Mouse (Mus musculus) limb, embryonic 13.5 days (tissue): ENCODE measurements around the gene Ddx39b. TPM values are rescaled to one million over a fixed set of nuclear protein-coding genes. Genes with fewer than 3 reads are reported as not detected.

Source experiments
- ATAC-seq: fragments of 200-750 bp; cut with Nextera tagmentation; 2 replicates; pipeline ENCODE4 v1.8.0; 2017; ENCODE audit warnings: low read depth, moderate number of reproducible peaks, moderate TSS enrichment; ENCODE audit not compliant: low FRiP score
- H3K27ac ChIP-seq: fragments of 300-500 bp; sonication (generic); 2 replicates; pipeline ENCODE4 v1.5.1; 2015; ENCODE audit warnings: inconsistent platforms, mild to moderate bottlenecking, moderate library complexity
- H3K27me3 ChIP-seq: fragments of 300-500 bp; sonication (generic); 2 replicates; pipeline ENCODE4 v1.6.1; 2015; ENCODE audit warnings: mild to moderate bottlenecking, inconsistent platforms
- H3K36me3 ChIP-seq: fragments of 300-500 bp; sonication (generic); 2 replicates; pipeline ENCODE4 v1.6.1; 2015; ENCODE audit warnings: inconsistent platforms, mild to moderate bottlenecking, moderate library complexity
- H3K4me1 ChIP-seq: fragments of 300-500 bp; sonication (generic); 2 replicates; pipeline ENCODE4 v1.6.1; 2015; ENCODE audit warnings: inconsistent platforms
- H3K4me2 ChIP-seq: fragments of 300-500 bp; sonication (generic); replicated peaks from 2 replicates; pipeline ENCODE4 v1.6.1; 2015; ENCODE audit warnings: inconsistent platforms, mild to moderate bottlenecking, moderate library complexity
- H3K4me3 ChIP-seq: fragments of 300-500 bp; sonication (generic); 2 replicates; pipeline ENCODE4 v1.5.1; 2015; ENCODE audit warnings: moderate library complexity, mild to moderate bottlenecking, inconsistent platforms
- H3K9ac ChIP-seq: fragments of 300-500 bp; sonication (generic); 2 replicates; pipeline ENCODE4 v1.6.1; 2015; ENCODE audit warnings: mild to moderate bottlenecking, inconsistent platforms
- H3K9me3 ChIP-seq: fragments of 300-500 bp; sonication (generic); 2 replicates; pipeline ENCODE4 v1.6.1; 2016; ENCODE audit warnings: inconsistent platforms
- WGBS: fragments of 180-500 bp; shearing (Covaris S2); methylation state at CpG from one replicate; pipeline ENCODE4 v1.1.7; 2015; 5-methylcytosine and 5-hydroxymethylcytosine counted together
- polyA plus RNA-seq: library from polyadenylated mRNA; unstranded; fragments of >200 nt; fragmentation: Nextera tagmentation; extraction: Ambion mirVana; gene quantifications from 2 replicates; pipeline ENCODE4 v1.2.1, GENCODE M21; 2015

The Ddx39b gene
- polyA plus RNA-seq, 1 experiment from 2014 or later = 552 TPM

GRCm38 (mm10) chr17:35236996-35237395 is 4.5 kb upstream of the Ddx39b start:
- no peak overlapping the region for H3K27ac ChIP-seq
- WGBS = 81% methylated on average over 9 of the region's 9 CpGs
- H3K9ac ChIP-seq = no peak overlapping the region
- no peaks in the 10 kb centered on the region for H3K9me3 ChIP-seq
- H3K27me3 ChIP-seq = no peaks in the 10 kb centered on the region
- H3K4me3 ChIP-seq = no peak overlapping the region
- peaks cover 43% of the 10 kb centered on the region for H3K4me1 ChIP-seq
- no peak for ATAC-seq
- H3K36me3 ChIP-seq = peaks cover 12% of the 10 kb centered on the region
- H3K4me2 ChIP-seq = no peak overlapping the region

- no peak overlapping the region for H3K27ac ChIP-seq
- peaks cover 11% of the 10 kb centered on the region for H3K36me3 ChIP-seq
- 85% methylated on average over 12 of the region's 12 CpGs for WGBS
- H3K4me3 ChIP-seq = no peak overlapping the region
- H3K4me1 ChIP-seq = peaks cover 38% of the 10 kb centered on the region
- H3K9me3 ChIP-seq = no peaks in the 10 kb centered on the region
- H3K4me2 ChIP-seq = no peak overlapping the region
- no peak overlapping the region for H3K9ac ChIP-seq
- H3K27me3 ChIP-seq = no peaks in the 10 kb centered on the region
- ATAC-seq = no peak
Observed at GRCm38 (mm10) chr17:35237504-35237903, 4.0 kb upstream of the Ddx39b start.

- no peak overlapping the region for H3K4me3 ChIP-seq
- peaks cover 31% of the 10 kb centered on the region for H3K4me1 ChIP-seq
- no peaks in the 10 kb centered on the region for H3K27me3 ChIP-seq
- H3K9me3 ChIP-seq = no peaks in the 10 kb centered on the region
- 83% methylated on average over 5 of the region's 5 CpGs for WGBS
- H3K27ac ChIP-seq = no peak overlapping the region
- no peak for ATAC-seq
- peaks cover 17% of the 10 kb centered on the region for H3K36me3 ChIP-seq
- no peak overlapping the region for H3K4me2 ChIP-seq
- H3K9ac ChIP-seq = no peak overlapping the region
Observed at GRCm38 (mm10) chr17:35239700-35240099, 1.8 kb upstream of the Ddx39b start.

- no peak for ATAC-seq
- Histone ChIP-seq H3K9ac (peak overlapping the region; percentile 100), H3K4me3 (peak overlapping the region; percentile 99), H3K27ac (peak overlapping the region; percentile 53), H3K4me1 (peaks cover 39% of the 10 kb centered on the region), H3K27me3 (no peaks in the 10 kb centered on the region), H3K36me3 (peaks cover 26% of the 10 kb centered on the region), H3K9me3 (no peaks in the 10 kb centered on the region), H3K4me2 (peak overlapping the region; percentile 95)
- 26% methylated on average over 12 of the region's 12 CpGs for WGBS
Observed at GRCm38 (mm10) chr17:35240384-35241304, 902 bp upstream of the Ddx39b start.

GRCm38 (mm10) chr17:35242015-35242941 is 732 bp downstream of the Ddx39b start:
- peak overlapping the region; percentile 99 for H3K27ac ChIP-seq
- no peaks in the 10 kb centered on the region for H3K27me3 ChIP-seq
- ATAC-seq = peak; percentile 34
- H3K9me3 ChIP-seq = no peaks in the 10 kb centered on the region
- peak overlapping the region; percentile 99 for H3K4me3 ChIP-seq
- peak overlapping the region; percentile 100 for H3K9ac ChIP-seq
- H3K4me2 ChIP-seq = peak overlapping the region; percentile 95
- peaks cover 48% of the 10 kb centered on the region for H3K4me1 ChIP-seq
- under 1% methylated on average over 55 of the region's 55 CpGs for WGBS
- H3K36me3 ChIP-seq = peaks cover 42% of the 10 kb centered on the region

- Histone ChIP-seq H3K4me1 (peaks cover 48% of the 10 kb centered on the region), H3K9me3 (no peaks in the 10 kb centered on the region), H3K27ac (peak overlapping the region; percentile 99), H3K4me2 (peak overlapping the region; percentile 95), H3K36me3 (peaks cover 50% of the 10 kb centered on the region), H3K4me3 (peak overlapping the region; percentile 99), H3K9ac (peak overlapping the region; percentile 100), H3K27me3 (no peaks in the 10 kb centered on the region)
- ATAC-seq = no peak
- 7% methylated on average over 16 of the region's 16 CpGs for WGBS
Observed at GRCm38 (mm10) chr17:35243086-35243485, 1.5 kb downstream of the Ddx39b start.

GRCm38 (mm10) chr17:35244999-35245398 is 3.5 kb downstream of the Ddx39b start:
- H3K4me3 ChIP-seq = peak overlapping the region; percentile 99

GRCm38 (mm10) chr17:35245731-35246623 is 4.4 kb downstream of the Ddx39b start:
- H3K4me1 ChIP-seq = peaks cover 39% of the 10 kb centered on the region
- no peak for ATAC-seq
- no peak overlapping the region; the same call in 1 of the 2 replicates for H3K9ac ChIP-seq
- H3K36me3 ChIP-seq = peaks cover 79% of the 10 kb centered on the region
- no peak overlapping the region for H3K4me3 ChIP-seq
- H3K9me3 ChIP-seq = no peaks in the 10 kb centered on the region
- H3K4me2 ChIP-seq = peak overlapping the region; percentile 95; the same call in 1 of the 2 replicates
- 82% methylated on average over 15 of the region's 15 CpGs for WGBS
- no peak overlapping the region for H3K27ac ChIP-seq
- H3K27me3 ChIP-seq = no peaks in the 10 kb centered on the region

More at GRCm38 (mm10) chr17:35244999-35245398, 3.5 kb downstream of the Ddx39b start:
- Histone ChIP-seq H3K9me3 (no peaks in the 10 kb centered on the region), H3K9ac (peak overlapping the region; percentile 100), H3K4me2 (peak overlapping the region; percentile 95), H3K27ac (no peak overlapping the region), H3K27me3 (no peaks in the 10 kb centered on the region), H3K4me1 (peaks cover 48% of the 10 kb centered on the region), H3K36me3 (peaks cover 70% of the 10 kb centered on the region)
- WGBS = 78% methylated on average over 2 of the region's 2 CpGs
- ATAC-seq = no peak

- Histone ChIP-seq H3K9ac (no peak overlapping the region), H3K9me3 (no peaks in the 10 kb centered on the region), H3K27me3 (no peaks in the 10 kb centered on the region), H3K4me1 (peaks cover 39% of the 10 kb centered on the region), H3K36me3 (peaks cover 90% of the 10 kb centered on the region), H3K4me2 (no peak overlapping the region), H3K4me3 (no peak overlapping the region), H3K27ac (no peak overlapping the region)
- ATAC-seq = no peak
- WGBS = 86% methylated on average over 7 of the region's 7 CpGs
Observed at GRCm38 (mm10) chr17:35247144-35247543, 5.6 kb downstream of the Ddx39b start.

GRCm38 (mm10) chr17:35248986-35249385 is 7.4 kb downstream of the Ddx39b start:
- H3K27me3 ChIP-seq = no peaks in the 10 kb centered on the region
- no peak overlapping the region for H3K9ac ChIP-seq
- no peak for ATAC-seq
- H3K4me1 ChIP-seq = peaks cover 30% of the 10 kb centered on the region
- no peak overlapping the region for H3K4me3 ChIP-seq
- no peak overlapping the region for H3K4me2 ChIP-seq
- 91% methylated on average over 14 of the region's 14 CpGs for WGBS
- peaks cover 99% of the 10 kb centered on the region for H3K36me3 ChIP-seq
- no peak overlapping the region for H3K27ac ChIP-seq
- H3K9me3 ChIP-seq = no peaks in the 10 kb centered on the region

- H3K9me3 ChIP-seq = no peaks in the 10 kb centered on the region
- no peak overlapping the region for H3K27ac ChIP-seq
- H3K27me3 ChIP-seq = no peaks in the 10 kb centered on the region
- H3K4me1 ChIP-seq = peaks cover 24% of the 10 kb centered on the region
- no peak overlapping the region for H3K9ac ChIP-seq
- 90% methylated on average over 19 of the region's 19 CpGs for WGBS
- H3K36me3 ChIP-seq = peaks cover 98% of the 10 kb centered on the region
- no peak for ATAC-seq
- no peak overlapping the region for H3K4me2 ChIP-seq
- no peak overlapping the region for H3K4me3 ChIP-seq
Observed at GRCm38 (mm10) chr17:35249451-35250197, 8.1 kb downstream of the Ddx39b start.
